Mouse (Mus musculus) forebrain, embryonic 11.5 days (tissue): ENCODE data around the gene Phospho1. TPM values are rescaled to one million over a fixed set of nuclear protein-coding genes. Genes with fewer than 3 reads are reported as not detected.

Source experiments
- ATAC-seq: fragments of 200-750 bp; cut with Nextera tagmentation; replicated peaks from 2 replicates; pipeline ENCODE4 v1.8.0; 2017; ENCODE audit warnings: moderate TSS enrichment; ENCODE audit not compliant: low FRiP score
- DNase-seq: peaks from one replicate; pipeline ENCODE4 v3.0.0-alpha.2; 2017; ENCODE audit warnings: low spot score
- H3K27ac ChIP-seq: fragments of 300-500 bp; sonication (generic); 2 replicates; pipeline ENCODE4 v1.5.1; 2014; ENCODE audit warnings: low read depth, low read length
- H3K27me3 ChIP-seq: fragments of 300-500 bp; sonication (generic); 2 replicates; pipeline ENCODE4 v1.6.1; 2014; ENCODE audit warnings: mild to moderate bottlenecking, low read length, mixed read lengths; ENCODE audit not compliant: control insufficient read depth, insufficient read depth
- H3K36me3 ChIP-seq: fragments of 300-500 bp; sonication (generic); 2 replicates; pipeline ENCODE4 v1.6.1; 2014; ENCODE audit warnings: mild to moderate bottlenecking, low read length, moderate library complexity, mixed read lengths; ENCODE audit not compliant: control insufficient read depth, insufficient read depth
- H3K4me1 ChIP-seq: fragments of 300-500 bp; sonication (generic); replicated peaks from 2 replicates; pipeline ENCODE4 v1.6.1; 2014; ENCODE audit warnings: low read length, mixed read lengths; ENCODE audit not compliant: control insufficient read depth, insufficient read depth
- H3K4me2 ChIP-seq: fragments of 300-500 bp; sonication (generic); 2 replicates; pipeline ENCODE4 v1.6.1; 2014; ENCODE audit warnings: low read depth, mild to moderate bottlenecking, low read length, moderate library complexity, mixed read lengths; ENCODE audit not compliant: severe bottlenecking
- H3K4me3 ChIP-seq: fragments of 300-500 bp; sonication (generic); 2 replicates; pipeline ENCODE4 v1.5.1; 2014; ENCODE audit warnings: low read depth, low read length
- H3K9ac ChIP-seq: fragments of 300-500 bp; sonication (generic); 2 replicates; pipeline ENCODE4 v1.6.1; 2014; ENCODE audit warnings: low read length
- H3K9me3 ChIP-seq: fragments of 300-500 bp; sonication (generic); 2 replicates; pipeline ENCODE4 v1.6.1; 2016; ENCODE audit warnings: low read length, mixed read lengths; ENCODE audit not compliant: control insufficient read depth
- WGBS: fragments of 180-500 bp; shearing (Covaris S2); extraction: QIAGEN DNeasy Blood & Tissue Kit; methylation state at CpG from one replicate; pipeline ENCODE4 v1.1.7; 2014; 5-methylcytosine and 5-hydroxymethylcytosine counted together
- polyA plus RNA-seq: library from polyadenylated mRNA; unstranded; fragments of >200 nt; fragmentation: Nextera tagmentation; extraction: Ambion mirVana; gene quantifications from 2 replicates; pipeline ENCODE4 v1.2.1, GENCODE M21; 2014

The Phospho1 gene
- polyA plus RNA-seq, 1 experiment from 2014 or later = not detected

- H3K27ac ChIP-seq = no peak overlapping the region
- no peak overlapping the region for H3K4me3 ChIP-seq
- no peak for DNase-seq
Measured at GRCm38 (mm10) chr11:95840694-95841497, 16.6 kb downstream of the Phospho1 start.

GRCm38 (mm10) chr11:95841498-95841830 lies 17.2 kb downstream of the Phospho1 start:
- peaks cover 2% of the 10 kb centered on the region for H3K27me3 ChIP-seq
- ATAC-seq = no peak
- no peak for DNase-seq

More at GRCm38 (mm10) chr11:95840694-95841497, 16.6 kb downstream of the Phospho1 start:
- H3K4me1 ChIP-seq = no peaks in the 10 kb centered on the region
- H3K9ac ChIP-seq = no peak overlapping the region
- no peak overlapping the region for H3K4me2 ChIP-seq
- 84% methylated on average over 5 of the region's 5 CpGs for WGBS
- no peaks in the 10 kb centered on the region for H3K9me3 ChIP-seq
- peaks cover 5% of the 10 kb centered on the region for H3K27me3 ChIP-seq
- no peaks in the 10 kb centered on the region for H3K36me3 ChIP-seq
- ATAC-seq = no peak

GRCm38 (mm10) chr11:95842074-95842681 lies 17.9 kb downstream of the Phospho1 start, which contains the start of gene Abi3:
Gene Abi3, minus strand, starts transcription at chr11:95842476.
- DNase-seq = no peak
- H3K4me3 ChIP-seq = no peak within 1 kb of the TSS
- WGBS = 14% methylated on average over 11 of the region's 11 CpGs

More at GRCm38 (mm10) chr11:95841498-95841830, 17.2 kb downstream of the Phospho1 start:
- WGBS = 66% methylated on average over 10 of the region's 10 CpGs
- H3K27ac ChIP-seq = no peak overlapping the region
- no peak overlapping the region for H3K4me3 ChIP-seq
- no peaks in the 10 kb centered on the region for H3K36me3 ChIP-seq
- H3K4me2 ChIP-seq = no peak overlapping the region
- H3K4me1 ChIP-seq = no peaks in the 10 kb centered on the region
- no peaks in the 10 kb centered on the region for H3K9me3 ChIP-seq
- H3K9ac ChIP-seq = no peak overlapping the region

GRCm38 (mm10) chr11:95842953-95843352 lies 18.7 kb downstream of the Phospho1 start:
- Histone ChIP-seq H3K27me3 (peaks cover 2% of the 10 kb centered on the region), H3K9me3 (no peaks in the 10 kb centered on the region), H3K9ac (no peak overlapping the region), H3K4me1 (no peaks in the 10 kb centered on the region), H3K4me2 (no peak overlapping the region), H3K36me3 (no peaks in the 10 kb centered on the region), H3K4me3 (no peak overlapping the region), H3K27ac (no peak overlapping the region)
- ATAC-seq (no peak), DNase-seq (no peak)
- 80% methylated on average over 5 of the region's 5 CpGs for WGBS

More at GRCm38 (mm10) chr11:95842074-95842681, 17.9 kb downstream of the Phospho1 start, which contains the start of gene Abi3:
- peaks cover 2% of the 10 kb centered on the region for H3K27me3 ChIP-seq
- no peak within 1 kb of the TSS for H3K4me2 ChIP-seq
- no peak within 1 kb of the TSS for H3K9ac ChIP-seq
- no peak within 1 kb of the TSS for H3K27ac ChIP-seq
- no peak for ATAC-seq
- no peaks in the 10 kb centered on the region for H3K4me1 ChIP-seq
- H3K9me3 ChIP-seq = no peaks in the 10 kb centered on the region
- H3K36me3 ChIP-seq = no peaks in the 10 kb centered on the region

DNA sequence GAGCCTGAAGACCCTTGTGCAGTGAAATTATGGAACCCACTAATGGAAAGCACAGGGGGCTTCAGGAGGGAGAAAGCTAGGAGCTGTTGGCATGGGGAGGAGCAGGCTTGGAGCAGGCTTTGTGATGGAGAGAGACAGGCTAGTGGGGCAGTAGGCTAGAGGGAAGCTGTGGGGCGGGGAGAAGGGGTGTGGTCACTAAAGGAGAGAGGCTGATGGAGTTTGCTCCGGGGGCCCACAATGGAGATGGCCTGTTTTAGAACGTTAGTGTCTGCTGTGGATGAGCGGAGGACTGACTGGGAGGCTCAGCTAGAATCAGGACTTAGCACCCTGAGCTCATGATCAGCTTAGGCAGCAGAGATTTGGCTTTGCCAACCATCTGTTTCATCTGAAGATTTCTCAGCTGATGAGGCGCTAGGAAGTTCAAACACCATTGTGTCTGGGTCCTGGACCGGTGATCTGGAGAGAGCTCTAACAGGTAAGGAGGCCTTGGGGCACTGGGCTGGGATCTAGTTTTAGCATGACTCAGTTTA lies 19.2 kb downstream of the Phospho1 start:
- Histone ChIP-seq H3K9ac (no peak overlapping the region), H3K27me3 (peaks cover 2% of the 10 kb centered on the region), H3K9me3 (no peaks in the 10 kb centered on the region), H3K36me3 (no peaks in the 10 kb centered on the region), H3K4me3 (no peak overlapping the region), H3K4me1 (no peaks in the 10 kb centered on the region), H3K27ac (no peak overlapping the region), H3K4me2 (no peak overlapping the region)
- ATAC-seq = no peak
- DNase-seq = no peak
- WGBS = 61% methylated on average over 6 of the region's 6 CpGs

GRCm38 (mm10) chr11:95844935-95845334 lies 20.6 kb downstream of the Phospho1 start:
- Histone ChIP-seq H3K4me1 (no peaks in the 10 kb centered on the region), H3K9ac (no peak overlapping the region), H3K27me3 (peaks cover 2% of the 10 kb centered on the region), H3K4me2 (no peak overlapping the region), H3K27ac (no peak overlapping the region), H3K4me3 (no peak overlapping the region), H3K36me3 (no peaks in the 10 kb centered on the region), H3K9me3 (no peaks in the 10 kb centered on the region)
- DNase-seq (no peak), ATAC-seq (no peak)
- 78% methylated on average over 4 of the region's 4 CpGs for WGBS

DNA sequence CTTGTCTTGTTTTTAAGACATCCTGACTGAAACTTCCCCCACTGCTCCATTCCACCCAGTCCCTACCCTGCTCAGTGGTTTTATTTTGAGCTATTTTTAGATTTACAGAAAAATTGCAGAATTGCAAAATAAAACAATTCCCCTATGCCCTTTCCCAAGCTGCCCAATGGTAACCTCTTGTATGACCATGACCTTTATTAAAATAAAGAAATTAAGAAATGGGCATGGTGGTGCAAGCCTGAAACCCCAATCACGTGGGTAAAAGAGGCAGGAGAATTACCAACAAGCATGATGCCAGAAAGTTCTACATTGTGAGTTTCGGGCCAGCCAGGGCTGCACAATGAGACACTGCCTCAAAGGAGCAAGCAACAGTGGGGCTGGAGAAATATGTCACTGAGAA lies 26.6 kb downstream of the Phospho1 start:
- Histone ChIP-seq H3K9ac (no peak overlapping the region), H3K27ac (no peak overlapping the region), H3K4me2 (no peak overlapping the region), H3K27me3 (no peaks in the 10 kb centered on the region), H3K9me3 (no peaks in the 10 kb centered on the region), H3K36me3 (no peaks in the 10 kb centered on the region), H3K4me1 (no peaks in the 10 kb centered on the region), H3K4me3 (no peak overlapping the region)
- no peak for ATAC-seq
- WGBS = 84% methylated on average over 2 of the region's 2 CpGs
- no peak for DNase-seq

DNA sequence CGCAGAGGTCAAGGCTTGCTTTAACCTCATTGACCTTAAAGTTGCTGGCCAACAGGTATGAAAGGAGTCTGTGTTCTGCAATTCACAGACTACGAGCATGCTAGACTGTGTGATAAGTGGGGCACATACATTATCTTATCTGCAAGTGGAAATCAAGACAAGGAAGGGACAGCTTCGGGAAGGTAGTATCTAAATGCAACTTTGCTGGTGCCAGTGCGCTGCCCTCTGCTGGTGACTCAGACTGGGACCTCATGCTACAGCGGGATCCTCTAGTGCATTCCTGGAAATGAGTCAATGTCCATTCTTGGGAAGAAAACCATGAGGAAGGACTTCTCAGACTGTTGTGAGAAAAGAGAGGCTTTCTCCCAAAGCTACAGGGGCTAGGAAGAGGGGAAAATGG lies 29.4 kb downstream of the Phospho1 start:
- DNase-seq = no peak
- Histone ChIP-seq H3K4me1 (no peaks in the 10 kb centered on the region; the same call in 1 of the 2 replicates), H3K4me3 (no peak overlapping the region), H3K27ac (no peak overlapping the region), H3K27me3 (no peaks in the 10 kb centered on the region), H3K9me3 (no peaks in the 10 kb centered on the region), H3K4me2 (no peak overlapping the region), H3K9ac (no peak overlapping the region), H3K36me3 (no peaks in the 10 kb centered on the region)
- WGBS = 66% methylated on average over 5 of the region's 5 CpGs
- ATAC-seq = no peak
